Mouse (Mus musculus) bone marrow macrophage, adult 2 months (primary cell): ENCODE data around the gene Tjp1. TPM values are rescaled to one million over a fixed set of nuclear protein-coding genes. Genes with fewer than 3 reads are reported as not detected.

ENCODE experiments used
- H3K27ac ChIP-seq: 2 replicates; pipeline ENCODE4 v1.5.1; 2012; ENCODE audit warnings: low read depth, low read length; ENCODE audit not compliant: insufficient read depth
- H3K4me1 ChIP-seq: 2 replicates; pipeline ENCODE4 v1.6.1; 2012; ENCODE audit warnings: low read length; ENCODE audit not compliant: control insufficient read depth, insufficient read depth
- H3K4me3 ChIP-seq: 2 replicates; pipeline ENCODE4 v1.5.1; 2012; ENCODE audit warnings: mild to moderate bottlenecking, low read length, moderate library complexity; ENCODE audit not compliant: insufficient read depth
- CTCF ChIP-seq: IDR thresholded peaks from 2 replicates; pipeline ENCODE4 v1.5.1; 2012; ENCODE audit warnings: low read depth, mild to moderate bottlenecking, low read length, moderate library complexity
- POLR2A ChIP-seq: IDR thresholded peaks from 2 replicates; pipeline ENCODE4 v1.6.1; 2012; ENCODE audit warnings: mild to moderate bottlenecking, low read depth, low read length, borderline replicate concordance
- polyA plus RNA-seq: library from polyadenylated mRNA; stranded (reverse); fragments of >200 nt; gene quantifications from 2 replicates; pipeline ENCODE4 v1.2.4, GENCODE M21; 2012; ENCODE audit not compliant: missing spikeins, insufficient read depth, insufficient read length

Tjp1 gene
- polyA plus RNA-seq, 1 experiment: 0.87 TPM

GRCm38 (mm10) chr7:65367386-65368245 lies 160.0 kb downstream of the Tjp1 start:
- Histone ChIP-seq H3K4me1 (no peaks in the 10 kb centered on the region), H3K4me3 (no peak overlapping the region), H3K27ac (no peak overlapping the region)
- no peak for TF ChIP-seq POLR2A
- no peak for TF ChIP-seq CTCF

- Histone ChIP-seq H3K4me1 (no peaks in the 10 kb centered on the region), H3K27ac (no peak overlapping the region), H3K4me3 (no peak overlapping the region)
- TF ChIP-seq POLR2A (no peak), CTCF (no peak)
Observed at GRCm38 (mm10) chr7:65366153-65366552, 161.4 kb downstream of the Tjp1 start.

- TF ChIP-seq CTCF (no peak), POLR2A (no peak)
- Histone ChIP-seq H3K4me1 (no peaks in the 10 kb centered on the region), H3K4me3 (no peak overlapping the region), H3K27ac (no peak overlapping the region)
Observed at GRCm38 (mm10) chr7:65365560-65365959, 162.0 kb downstream of the Tjp1 start.

- TF ChIP-seq POLR2A: no peak
- no peak for TF ChIP-seq CTCF
- no peak overlapping the region for H3K4me3 ChIP-seq
- H3K4me1 ChIP-seq: no peaks in the 10 kb centered on the region
- H3K27ac ChIP-seq: no peak overlapping the region
Observed at GRCm38 (mm10) chr7:65360278-65360677, 167.3 kb downstream of the Tjp1 start.

- Histone ChIP-seq H3K4me3 (no peak overlapping the region), H3K4me1 (no peaks in the 10 kb centered on the region), H3K27ac (no peak overlapping the region)
- TF ChIP-seq POLR2A (no peak), CTCF (no peak)
Observed at GRCm38 (mm10) chr7:65359774-65360173, 167.8 kb downstream of the Tjp1 start.

GRCm38 (mm10) chr7:65357538-65357937 lies 170.0 kb downstream of the Tjp1 start:
- H3K4me3 ChIP-seq: no peak overlapping the region
- no peak for TF ChIP-seq CTCF
- no peaks in the 10 kb centered on the region for H3K4me1 ChIP-seq
- no peak overlapping the region for H3K27ac ChIP-seq

GRCm38 (mm10) chr7:65356204-65356603 lies 171.4 kb downstream of the Tjp1 start:
- Histone ChIP-seq H3K27ac (no peak overlapping the region), H3K4me3 (no peak overlapping the region), H3K4me1 (no peaks in the 10 kb centered on the region)
- TF ChIP-seq CTCF (no peak), POLR2A (no peak)

- Histone ChIP-seq H3K4me3 (no peak overlapping the region), H3K27ac (no peak overlapping the region), H3K4me1 (no peaks in the 10 kb centered on the region)
- no peak for TF ChIP-seq POLR2A
- TF ChIP-seq CTCF: no peak
Observed at GRCm38 (mm10) chr7:65354908-65355307, 172.7 kb downstream of the Tjp1 start.

GRCm38 (mm10) chr7:65350348-65351079 lies 177.1 kb downstream of the Tjp1 start:
- Histone ChIP-seq H3K4me3 (no peak overlapping the region), H3K4me1 (no peaks in the 10 kb centered on the region), H3K27ac (no peak overlapping the region)
- TF ChIP-seq POLR2A (no peak), CTCF (no peak)

DNA sequence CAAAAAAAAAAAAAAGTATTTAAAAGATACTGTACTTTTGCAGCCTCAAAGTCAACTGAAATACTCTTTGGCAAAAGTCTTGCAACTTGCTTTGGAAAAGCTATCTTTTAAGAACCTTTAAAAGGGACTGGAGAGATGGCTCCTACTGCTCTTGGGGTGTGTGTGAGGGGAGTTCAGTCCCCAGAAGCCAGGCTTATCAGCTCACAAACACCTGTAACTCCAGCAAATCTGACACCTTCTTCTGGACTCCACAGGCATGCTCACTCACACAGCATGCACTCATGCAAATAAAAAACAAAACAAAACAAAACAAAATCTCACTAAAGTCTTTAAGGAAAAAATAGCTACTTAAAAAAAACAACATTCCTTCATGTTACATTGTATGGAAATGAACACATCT lies 179.0 kb downstream of the Tjp1 start:
- Histone ChIP-seq H3K27ac (no peak overlapping the region), H3K4me3 (no peak overlapping the region), H3K4me1 (no peaks in the 10 kb centered on the region)
- no peak for TF ChIP-seq POLR2A
- TF ChIP-seq CTCF: no peak

DNA sequence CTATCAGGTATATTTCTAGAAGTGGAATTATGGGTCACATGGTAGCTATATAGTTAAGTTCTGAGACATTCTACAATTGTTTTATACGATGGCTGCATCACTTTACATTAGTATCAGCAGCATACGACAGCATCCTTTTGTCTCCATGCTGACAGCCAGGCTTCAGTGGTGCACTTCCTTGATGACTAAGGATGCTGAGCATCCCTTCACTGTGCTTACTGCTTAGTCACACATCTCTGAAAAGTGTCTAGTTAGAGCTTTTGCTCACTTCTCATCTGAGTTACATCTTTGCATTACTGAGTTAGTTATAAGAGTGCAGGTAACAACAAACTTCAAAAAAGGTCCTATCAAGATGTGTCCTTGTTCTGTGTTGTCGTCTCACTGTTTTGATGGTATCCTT lies 182.3 kb downstream of the Tjp1 start:
- Histone ChIP-seq H3K4me1 (no peaks in the 10 kb centered on the region), H3K27ac (no peak overlapping the region), H3K4me3 (no peak overlapping the region)
- TF ChIP-seq POLR2A (no peak), CTCF (no peak)
